Mouse (Mus musculus) thymus, postnatal 14 days (tissue): ENCODE results near the gene Amh.
A peak's percentile ranks its signal among the peaks of the same experiment; 100 is the strongest.

Experiments used
- DNase-seq: peaks from one replicate; pipeline ENCODE4 v3.0.0; 2021

Amh gene

DNA sequence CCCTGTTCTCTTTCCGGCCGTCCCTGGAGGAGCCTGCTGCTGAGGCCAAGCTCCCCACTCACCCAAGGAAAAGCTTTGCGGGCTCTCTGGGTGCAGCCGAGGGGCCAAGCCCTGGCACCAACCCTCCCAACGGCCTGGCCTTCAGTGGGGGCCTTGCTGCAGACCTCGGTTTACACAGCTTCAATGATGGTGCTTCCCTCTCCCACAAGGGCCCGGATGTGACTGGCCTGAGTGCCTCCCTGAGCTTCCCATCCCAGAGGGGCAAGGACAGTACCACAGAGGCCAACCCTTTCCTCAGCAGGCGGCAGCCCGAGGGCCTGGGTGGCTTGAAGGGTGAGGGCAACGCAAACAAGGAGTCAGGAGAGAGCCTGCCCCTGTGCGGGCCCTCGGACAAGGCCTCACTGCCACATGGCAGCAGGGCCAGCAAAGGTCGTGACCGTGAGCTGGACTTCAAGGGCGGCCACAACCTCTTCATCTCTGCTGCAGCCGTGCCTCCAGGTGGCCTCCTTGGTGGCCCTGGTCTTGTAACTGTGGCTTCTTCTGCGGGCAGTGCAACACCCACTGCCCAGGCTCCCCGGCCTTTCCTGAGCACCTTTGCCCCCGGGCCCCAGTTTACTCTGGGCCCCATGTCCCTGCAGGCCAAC lies 14.2 kb upstream of the Amh start:
- DNase-seq = no peak

GRCm38 (mm10) chr10:80791476-80792174 lies 13.4 kb upstream of the Amh start:
- DNase-seq = peak; percentile 39

DNA sequence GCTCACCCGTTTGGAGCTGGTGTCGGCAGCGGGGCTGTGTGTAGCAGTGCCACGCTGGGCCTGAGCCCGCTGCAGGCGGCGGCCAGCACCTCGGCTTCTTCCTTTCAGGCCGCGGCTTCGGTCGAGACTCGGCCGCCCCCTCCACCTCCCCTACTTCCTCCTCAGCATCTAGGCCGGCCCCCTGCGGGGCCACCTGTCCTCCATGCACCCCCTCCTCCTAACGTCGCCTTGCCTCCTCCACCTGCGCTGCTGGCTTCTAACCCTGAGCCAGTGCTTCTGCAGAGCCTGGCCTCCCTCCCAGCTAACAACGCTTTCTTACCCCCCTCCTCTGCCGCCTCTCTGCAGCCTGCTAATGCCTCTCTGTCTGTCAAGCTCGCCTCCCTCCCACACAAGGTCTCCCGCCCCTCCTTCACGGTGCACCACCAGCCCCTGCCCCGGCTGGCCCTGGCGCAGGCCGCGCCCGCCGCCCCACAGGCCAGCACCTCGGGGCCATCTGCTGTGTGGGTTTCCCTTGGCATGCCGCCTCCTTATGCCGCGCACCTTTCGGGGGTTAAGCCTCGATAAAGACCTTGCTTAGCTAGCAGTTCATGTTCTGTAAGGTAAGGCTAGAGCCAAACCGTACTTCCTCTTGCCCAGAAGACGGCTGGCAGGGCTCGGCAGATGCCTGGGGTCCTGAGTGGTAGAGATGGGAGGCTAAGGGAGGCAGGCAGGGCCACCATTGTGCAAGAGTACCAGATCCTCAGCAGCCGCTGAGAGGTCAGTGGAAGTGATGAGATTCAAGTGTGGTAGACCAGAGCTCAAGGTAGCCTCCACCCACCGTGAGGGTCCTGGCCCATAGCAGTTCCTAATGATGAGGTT lies 12.6 kb upstream of the Amh start:
- peak; percentile 84 for DNase-seq

- DNase-seq = no peak
Measured at GRCm38 (mm10) chr10:80793033-80793784, 11.8 kb upstream of the Amh start.

GRCm38 (mm10) chr10:80793803-80794202 lies 11.2 kb upstream of the Amh start:
- DNase-seq = no peak

- DNase-seq = no peak
Measured at GRCm38 (mm10) chr10:80794750-80795149, 10.3 kb upstream of the Amh start.

DNA sequence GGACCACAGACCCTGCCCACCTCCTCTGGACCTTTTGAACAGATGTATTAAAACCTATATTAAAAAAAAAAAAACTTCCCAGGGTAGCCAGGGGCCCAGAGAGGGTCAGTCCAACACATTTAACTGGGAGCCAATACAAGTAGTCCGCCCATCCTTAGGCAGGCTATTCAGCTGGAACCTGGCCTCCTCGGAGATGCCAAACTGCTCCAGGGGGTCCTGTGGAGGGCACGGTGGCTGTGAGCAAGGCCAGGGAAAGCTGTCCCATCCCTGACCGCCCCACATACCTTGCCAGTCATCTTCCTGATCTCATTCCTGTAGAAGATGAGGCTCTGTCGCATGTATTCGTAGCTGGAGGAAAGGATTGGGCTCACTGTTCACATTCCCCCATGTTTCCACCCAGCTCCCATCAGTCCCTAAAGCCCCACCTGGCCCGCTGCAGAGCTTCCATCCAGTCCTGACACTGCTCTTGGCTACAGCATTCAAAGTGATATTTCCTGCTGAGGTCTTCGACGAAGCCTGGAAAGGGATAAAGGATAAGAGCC lies 8.7 kb upstream of the Amh start:
- DNase-seq = no peak

DNA sequence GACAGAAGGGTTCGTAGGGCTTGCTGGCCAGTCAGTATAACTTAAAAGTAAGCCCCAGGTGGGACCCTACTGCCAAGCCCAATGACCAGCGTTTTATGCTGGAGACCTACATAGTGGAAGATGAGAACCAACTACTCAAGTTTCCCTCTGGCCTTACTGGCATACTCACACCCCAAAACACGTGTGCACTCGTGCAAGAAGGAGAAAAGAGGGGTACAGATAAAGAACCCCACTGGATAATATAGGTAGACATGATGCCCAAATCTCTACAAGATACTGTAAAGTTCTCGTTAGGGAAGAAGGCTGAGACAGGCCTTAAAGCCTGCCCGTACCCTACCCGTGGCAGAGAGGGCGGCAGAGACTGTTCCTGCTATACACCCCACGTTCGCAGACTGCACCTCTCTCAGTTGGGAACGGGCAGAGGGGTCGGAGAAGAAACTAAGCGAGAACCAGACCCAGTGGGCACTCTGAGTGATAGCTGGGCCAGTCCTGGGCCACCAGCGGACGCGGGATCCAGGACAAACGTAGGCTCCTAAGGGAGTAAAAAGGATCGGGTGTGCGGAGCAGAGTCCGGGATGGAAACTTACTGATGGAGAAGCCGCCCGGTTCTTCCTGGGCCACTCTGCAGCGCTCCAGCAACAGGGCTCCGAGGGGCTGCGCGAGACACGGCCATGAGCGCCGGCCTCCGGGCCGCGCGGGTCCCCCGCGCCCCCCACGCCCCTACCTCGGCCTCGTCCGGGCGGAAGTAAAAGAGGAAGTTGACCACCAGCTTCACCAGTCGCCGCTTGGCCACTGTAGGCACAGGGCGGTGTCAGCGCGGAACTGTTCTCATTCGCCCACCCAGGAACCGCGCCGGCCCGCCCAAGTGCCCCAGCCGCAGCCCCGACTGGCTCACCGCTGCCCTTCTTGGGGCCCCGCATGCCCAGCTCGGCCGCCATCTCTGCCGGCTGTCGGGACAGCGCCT lies 7.6 kb upstream of the Amh start:
- DNase-seq = no peak

DNA sequence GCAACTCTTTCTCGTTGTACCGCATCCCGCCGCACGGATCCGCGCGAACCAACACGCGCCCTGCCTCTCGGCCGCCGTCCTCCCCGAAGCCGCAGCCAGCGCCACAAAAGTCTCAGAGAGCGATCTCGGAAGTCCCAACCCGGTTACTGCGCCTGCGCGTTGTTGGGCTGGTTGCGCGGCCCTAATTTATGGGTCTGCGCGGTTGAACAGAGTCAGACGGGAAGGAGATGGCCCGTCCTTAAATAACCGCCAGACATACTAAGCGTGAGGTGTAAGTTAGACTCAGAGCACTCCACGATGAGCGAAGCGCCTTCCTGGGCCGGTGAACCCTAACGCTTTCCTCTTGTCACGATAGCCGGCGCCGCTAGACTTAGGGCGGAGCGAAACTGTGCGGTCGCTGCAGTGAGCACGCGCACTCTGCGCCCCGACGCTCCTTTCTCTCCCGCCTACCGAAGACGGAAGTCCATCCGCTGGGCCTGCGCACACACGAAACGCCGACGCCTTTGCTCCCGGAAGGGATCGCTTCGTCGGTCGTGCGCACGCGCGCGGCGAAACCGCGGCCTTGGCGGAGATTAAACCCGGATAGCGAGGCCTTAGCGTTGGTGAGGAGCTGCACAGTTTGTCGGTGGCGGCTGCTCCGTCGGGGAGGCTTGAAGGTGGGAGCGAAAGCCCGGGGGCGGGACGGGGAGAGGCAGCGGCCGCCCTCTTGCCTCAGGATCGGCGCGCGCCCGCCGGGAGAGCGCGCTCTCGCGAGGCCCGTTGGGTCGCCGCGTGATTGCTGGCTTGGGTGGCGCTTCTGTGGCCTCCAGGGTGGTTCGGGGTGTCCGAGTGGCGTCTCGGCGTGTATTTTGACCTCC lies 6.7 kb upstream of the Amh start, which contains the start of the genes Sf3a2 and Plekhj1:
Sf3a2 (plus strand) TSS at position 49 of the 857 bp plus-strand sequence.
Plekhj1 (minus strand) TSS at position 477 of the 857 bp plus-strand sequence.
- DNase-seq = peak; percentile 96

DNA sequence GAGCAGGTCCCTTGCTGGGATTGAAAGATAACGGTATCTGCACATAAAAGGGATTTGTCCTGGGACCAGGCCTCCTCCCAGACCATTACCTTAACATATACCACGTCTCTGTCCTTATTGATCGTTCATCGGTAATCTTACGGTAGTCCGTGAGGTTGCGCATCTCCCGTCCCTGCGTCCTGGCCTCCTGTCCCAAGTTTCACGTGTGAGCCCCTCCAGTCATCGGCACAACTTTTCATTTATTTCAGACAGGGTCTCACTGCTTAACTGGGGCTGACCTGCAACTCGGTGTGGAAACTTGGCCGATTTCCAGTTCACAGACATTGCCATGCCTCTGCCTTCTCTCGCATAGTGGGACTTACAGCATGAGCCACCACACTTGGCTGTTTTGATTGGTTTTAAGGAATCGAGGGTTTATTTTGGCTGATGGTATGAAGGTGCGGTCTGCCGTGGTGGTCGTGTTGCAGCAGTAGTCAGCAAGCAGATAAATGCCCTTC lies 5.9 kb upstream of the Amh start:
- DNase-seq = no peak

GRCm38 (mm10) chr10:80802204-80802912 lies 2.7 kb upstream of the Amh start:
- no peak for DNase-seq

DNA sequence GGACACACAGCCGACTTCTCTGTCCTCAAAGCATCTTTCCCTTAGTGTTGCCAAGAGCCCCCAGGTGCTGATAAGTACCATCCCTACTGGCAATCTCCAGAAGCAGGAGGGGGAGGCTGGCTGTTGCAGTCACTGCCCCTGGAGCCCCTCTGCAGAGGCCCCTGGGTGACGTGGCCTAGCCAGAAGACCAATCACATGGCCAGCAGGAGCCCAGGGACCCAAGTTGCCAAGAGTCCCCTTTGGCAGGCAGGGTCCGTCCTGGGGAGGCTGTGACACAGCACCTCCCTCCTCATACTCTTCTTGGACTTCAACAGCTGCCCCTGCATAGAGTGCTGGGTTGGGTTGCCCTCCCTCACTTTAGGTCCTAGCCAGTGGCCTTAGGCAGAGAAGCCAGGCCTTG lies 2.0 kb upstream of the Amh start:
- DNase-seq = no peak

DNA sequence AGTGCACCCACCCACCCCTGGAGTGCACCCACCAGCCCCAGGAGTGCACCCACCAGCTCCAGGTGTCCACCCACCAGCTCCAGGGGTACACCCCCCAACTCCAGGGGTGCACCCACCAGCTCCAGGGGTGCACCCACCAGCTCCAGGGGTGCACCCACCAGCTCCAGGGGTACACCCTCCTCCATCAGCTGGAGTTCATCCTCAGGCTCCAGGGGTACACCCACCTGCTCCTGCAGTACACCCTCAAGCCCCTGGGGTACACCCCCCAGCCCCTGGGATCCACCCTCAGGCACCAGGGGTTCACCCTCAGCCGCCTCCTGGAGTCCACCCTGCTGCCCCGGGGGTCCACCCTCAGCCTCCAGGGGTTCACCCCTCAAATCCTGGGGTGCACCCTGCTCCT lies 703 bp upstream of the Amh start:
- DNase-seq = no peak

GRCm38 (mm10) chr10:80805322-80805721 lies 279 bp downstream of the Amh start:
- no peak for DNase-seq

DNA sequence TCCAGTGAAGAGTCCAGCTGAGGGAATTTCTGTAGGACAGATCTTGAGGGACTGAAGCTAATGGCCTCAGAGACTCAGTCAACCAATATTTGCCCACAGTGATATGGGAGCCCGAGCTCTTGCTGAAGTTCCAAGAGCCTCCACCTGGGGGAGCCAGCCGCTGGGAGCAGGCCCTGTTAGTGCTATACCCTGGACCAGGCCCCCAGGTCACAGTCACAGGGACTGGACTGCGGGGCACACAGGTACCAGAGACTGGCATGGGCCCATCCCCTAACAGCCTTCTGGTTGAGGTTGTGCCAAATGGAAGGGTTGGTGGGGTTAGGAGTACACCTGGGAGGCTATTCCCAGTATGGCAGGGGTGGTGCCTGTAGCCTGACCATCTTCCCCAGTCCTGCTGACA lies 882 bp downstream of the Amh start:
- DNase-seq = peak; percentile 73

DNA sequence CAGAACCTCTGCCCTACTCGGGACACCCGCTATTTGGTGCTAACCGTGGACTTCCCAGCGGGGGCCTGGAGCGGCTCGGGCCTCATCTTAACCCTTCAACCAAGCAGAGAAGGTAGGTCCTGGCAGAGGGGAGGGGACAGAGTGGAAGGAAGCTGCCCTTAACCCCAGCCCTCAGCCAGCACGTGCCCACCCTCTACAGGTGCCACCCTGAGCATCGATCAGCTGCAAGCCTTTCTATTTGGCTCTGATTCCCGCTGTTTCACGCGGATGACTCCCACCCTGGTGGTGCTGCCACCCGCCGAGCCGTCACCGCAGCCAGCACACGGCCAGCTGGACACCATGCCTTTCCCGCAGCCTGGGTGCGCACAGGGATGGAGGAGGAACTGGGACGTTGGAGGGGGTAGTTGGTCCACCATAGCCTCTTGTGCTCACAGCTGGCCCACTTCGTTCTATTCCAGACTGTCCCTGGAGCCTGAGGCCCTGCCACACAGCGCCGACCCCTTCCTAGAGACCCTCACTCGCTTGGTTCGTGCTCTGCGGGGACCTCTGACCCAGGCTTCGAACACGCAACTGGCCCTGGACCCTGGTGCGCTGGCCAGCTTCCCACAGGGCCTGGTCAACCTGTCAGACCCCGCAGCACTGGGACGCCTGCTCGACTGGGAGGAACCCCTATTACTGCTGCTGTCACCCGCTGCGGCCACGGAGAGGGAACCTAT lies 1.5 kb downstream of the Amh start:
- no peak for DNase-seq

DNA sequence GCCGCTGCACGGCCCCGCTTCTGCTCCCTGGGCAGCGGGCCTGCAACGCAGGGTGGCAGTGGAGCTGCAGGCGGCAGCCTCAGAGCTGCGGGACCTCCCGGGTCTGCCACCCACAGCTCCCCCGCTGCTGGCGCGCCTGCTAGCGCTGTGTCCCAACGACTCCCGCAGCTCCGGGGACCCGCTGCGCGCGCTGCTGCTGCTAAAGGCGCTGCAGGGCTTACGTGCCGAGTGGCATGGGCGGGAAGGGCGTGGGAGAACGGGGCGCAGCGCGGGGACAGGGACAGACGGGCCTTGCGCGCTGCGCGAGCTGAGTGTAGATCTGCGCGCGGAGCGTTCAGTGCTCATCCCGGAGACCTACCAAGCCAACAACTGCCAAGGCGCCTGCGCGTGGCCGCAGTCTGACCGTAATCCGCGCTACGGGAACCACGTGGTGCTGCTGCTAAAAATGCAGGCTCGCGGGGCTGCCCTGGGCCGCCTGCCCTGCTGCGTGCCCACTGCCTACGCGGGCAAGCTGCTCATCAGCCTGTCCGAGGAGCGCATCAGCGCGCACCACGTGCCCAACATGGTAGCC lies 2.1 kb downstream of the Amh start:
- DNase-seq = peak; percentile 40
